Comparison of ENCODE assay signal across 7 mouse cellular contexts in genomic region chr3:34648833-34649719, GRCm38 (mm10). TPM values are rescaled to one million over a fixed set of nuclear protein-coding genes. Genes with fewer than 3 reads are reported as not detected.
DNase-seq lines count a peak whose midpoint lies in the region; ATAC-seq and TF ChIP-seq lines count a peak whose summit lies in the region.

No protein-coding gene starts in this region.

- H3K9ac ChIP-seq in lung, embryonic 14.5 days: no peak overlapping the region; the same call in none of the 2 replicates
- peak overlapping the region; percentile 81 for H3K9ac ChIP-seq in forebrain, embryonic 11.5 days (ENCODE audit: low read length)
- no peak overlapping the region for H3K9ac ChIP-seq in liver, embryonic 12.5 days

- DNase-seq in lung, embryonic 14.5 days: peak; percentile 18
- no peak for DNase-seq in lung, postnatal 14 days
- peak; percentile 85 for DNase-seq in forebrain, embryonic 11.5 days (ENCODE audit: low spot score)
- DNase-seq in retina, postnatal 1 day: peak; percentile 69
- DNase-seq in right cerebral cortex, postnatal 4 days: no peak
- no peak for DNase-seq in cerebellum, adult 8-10 months

- peaks cover 3% of the 10 kb centered on the region; the same call in 1 of the 2 replicates for H3K4me1 ChIP-seq in lung, embryonic 14.5 days (ENCODE audit: insufficient read depth)
- peaks cover 9% of the 10 kb centered on the region for H3K4me1 ChIP-seq in forebrain, embryonic 11.5 days (replicated peaks; ENCODE audit: control insufficient read depth, insufficient read depth, low read length)
- peaks cover 20% of the 10 kb centered on the region; the same call in 1 of the 2 replicates for H3K4me1 ChIP-seq in liver, embryonic 12.5 days

- ATAC-seq in lung, embryonic 14.5 days (ENCODE audit: insufficient read depth): peak; percentile 67
- ATAC-seq in forebrain, embryonic 11.5 days (replicated peaks; ENCODE audit: low FRiP score): peak; percentile 51
- peak; percentile 21 for ATAC-seq in liver, embryonic 12.5 days

- no peaks in the 10 kb centered on the region for H3K36me3 ChIP-seq in lung, embryonic 14.5 days (ENCODE audit: insufficient read depth)
- no peaks in the 10 kb centered on the region for H3K36me3 ChIP-seq in forebrain, embryonic 11.5 days (ENCODE audit: control insufficient read depth, insufficient read depth, low read length)
- no peaks in the 10 kb centered on the region for H3K36me3 ChIP-seq in liver, embryonic 12.5 days

- H3K27ac ChIP-seq in lung, embryonic 14.5 days (ENCODE audit: low read depth): no peak overlapping the region
- peak overlapping the region; percentile 100 for H3K27ac ChIP-seq in forebrain, embryonic 11.5 days (ENCODE audit: low read depth, low read length)
- no peak overlapping the region for H3K27ac ChIP-seq in liver, embryonic 12.5 days

- no peak for TF ChIP-seq CTCF in lung, embryonic 14.5 days (IDR thresholded peaks at IDR 0.05; ENCODE audit: low read depth)

- no peaks in the 10 kb centered on the region for H3K9me3 ChIP-seq in lung, embryonic 14.5 days (ENCODE audit: low read depth, low read length)
- H3K9me3 ChIP-seq in forebrain, embryonic 11.5 days (ENCODE audit: control insufficient read depth, low read length): no peaks in the 10 kb centered on the region
- H3K9me3 ChIP-seq in liver, embryonic 12.5 days (replicated peaks): no peaks in the 10 kb centered on the region

- peak overlapping the region; percentile 64 for H3K4me2 ChIP-seq in lung, embryonic 14.5 days
- H3K4me2 ChIP-seq in forebrain, embryonic 11.5 days (ENCODE audit: low read depth, low read length, severe bottlenecking): peak overlapping the region; percentile 78
- H3K4me2 ChIP-seq in liver, embryonic 12.5 days: peak overlapping the region; percentile 59

- peaks cover 92% of the 10 kb centered on the region for H3K27me3 ChIP-seq in lung, embryonic 14.5 days (ENCODE audit: insufficient read depth, low read length)
- no peaks in the 10 kb centered on the region for H3K27me3 ChIP-seq in forebrain, embryonic 11.5 days (ENCODE audit: control insufficient read depth, insufficient read depth, low read length)
- H3K27me3 ChIP-seq in liver, embryonic 12.5 days (replicated peaks): peaks cover 94% of the 10 kb centered on the region

- 1% methylated on average over 50 of the region's 50 CpGs for WGBS in lung, embryonic 14.5 days
- under 1% methylated on average over 50 of the region's 50 CpGs for WGBS in forebrain, embryonic 11.5 days
- 3% methylated on average over 49 of the region's 50 CpGs for WGBS in liver, embryonic 12.5 days (ENCODE audit: insufficient replicate concordance)

- H3K4me3 ChIP-seq in lung, embryonic 14.5 days (ENCODE audit: low read depth, low read length): peak overlapping the region; percentile 41
- peak overlapping the region; percentile 71 for H3K4me3 ChIP-seq in forebrain, embryonic 11.5 days (ENCODE audit: low read depth, low read length)
- H3K4me3 ChIP-seq in liver, embryonic 12.5 days: peak overlapping the region; percentile 41

RNA-seq across cellular contexts. Expression of gene Sox2, which starts 1.1 kb away (rescaled TPM):
- polyA plus RNA-seq in lung, embryonic 14.5 days (2014; fragmentation: Nextera tagmentation; extraction: Ambion mirVana): 4.0 and 5.0 TPM in 2 replicates
- polyA plus RNA-seq in forebrain, embryonic 11.5 days (2014; fragmentation: Nextera tagmentation; extraction: Ambion mirVana): 57.7 and 67.3 TPM in 2 replicates
- polyA plus RNA-seq in liver, embryonic 12.5 days (2016; fragmentation: Nextera tagmentation; extraction: Ambion mirVana): not detected in 2 replicates

Comparison
In these comparisons a context has a peak if more than half of its experiments do, and no peak if none do; other contexts are left out.
1. DNase-seq: peak in lung, embryonic 14.5 days (single experiment), forebrain, embryonic 11.5 days (single experiment) and retina, postnatal 1 day (single experiment); none in lung, postnatal 14 days (single experiment), right cerebral cortex, postnatal 4 days (single experiment) and cerebellum, adult 8-10 months (single experiment).
2. Peak in every context shown above with its lines, with median percentiles within 50 percentile points of each other: ATAC-seq, H3K4me2 ChIP-seq and H3K4me3 ChIP-seq.